Mouse (Mus musculus) E14TG2a.4 (cell line): Measurements from ENCODE around the gene Rgs3.

Source experiments
- H3K27me3 ChIP-seq: 2 replicates; pipeline ENCODE4 v1.6.1; 2014; ENCODE audit warnings: low read length, control low read depth; ENCODE audit not compliant: insufficient read depth
- H3K36me3 ChIP-seq: 2 replicates; pipeline ENCODE4 v1.6.1; 2014; ENCODE audit warnings: low read length, control low read depth; ENCODE audit not compliant: insufficient read depth
- H3K4me1 ChIP-seq: replicated peaks from 2 replicates; pipeline ENCODE4 v1.6.1; 2014; ENCODE audit warnings: low read depth, low read length, control low read depth
- H3K4me3 ChIP-seq: replicated peaks from 2 replicates; pipeline ENCODE4 v1.5.1; 2014; ENCODE audit warnings: mild to moderate bottlenecking, low read length
- H3K9me3 ChIP-seq: 2 replicates; pipeline ENCODE4 v1.6.1; 2014; ENCODE audit warnings: low read length, control low read depth
- CTCF ChIP-seq: conservative IDR thresholded peaks from 2 replicates; pipeline ENCODE4 v1.5.1; 2014; ENCODE audit warnings: low read length
- NANOG ChIP-seq: IDR thresholded peaks from 2 replicates; pipeline ENCODE4 v1.6.1; 2014; ENCODE audit warnings: borderline replicate concordance, low read length, mixed read lengths
- POU5F1 ChIP-seq: IDR thresholded peaks from 2 replicates; pipeline ENCODE4 v1.6.1; 2014; ENCODE audit warnings: low read length, borderline replicate concordance

The Rgs3 gene

GRCm38 (mm10) chr4:62561630-62562001, 2.0 kb downstream of the Rgs3 start:
- H3K4me1 ChIP-seq, result no peaks in the 10 kb centered on the region
- no peaks in the 10 kb centered on the region for H3K9me3 ChIP-seq
- TF ChIP-seq NANOG (no peak), CTCF (no peak), POU5F1 (no peak)
- no peaks in the 10 kb centered on the region for H3K36me3 ChIP-seq
- H3K27me3 ChIP-seq, result 0 out of 2 replicates have a peak, but pooled peaks cover 8% of the 10 kb centered on the region
- no peak overlapping the region for H3K4me3 ChIP-seq

- TF ChIP-seq POU5F1 (no peak), CTCF (no peak), NANOG (no peak)
- H3K4me1 ChIP-seq, result no peaks in the 10 kb centered on the region
Measured at GRCm38 (mm10) chr4:62562006-62562405, 2.4 kb downstream of the Rgs3 start.

DNA sequence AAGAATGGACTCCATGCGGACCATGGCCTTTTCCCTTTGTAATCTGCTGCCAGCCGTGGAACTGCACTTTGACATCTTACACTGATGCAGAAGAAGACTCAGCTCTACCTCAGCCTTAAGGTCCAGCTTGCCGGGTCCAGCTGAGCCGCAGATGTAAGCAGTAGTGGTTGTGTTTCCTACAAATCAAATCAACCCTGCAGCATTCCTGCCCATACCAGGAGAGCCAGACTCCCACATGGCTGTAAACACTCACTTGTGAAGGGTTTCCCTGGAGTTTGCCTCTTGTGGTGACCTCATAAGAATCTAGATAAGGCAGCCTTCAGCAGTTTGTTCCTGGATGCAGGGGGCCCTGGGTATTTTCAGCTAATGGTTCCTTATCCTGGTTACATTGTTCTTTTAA, 6.9 kb downstream of the Rgs3 start:
- no peak overlapping the region for H3K4me3 ChIP-seq
- H3K27me3 ChIP-seq, result 0 out of 2 replicates have a peak, but pooled peaks cover 12% of the 10 kb centered on the region

More at GRCm38 (mm10) chr4:62562006-62562405, 2.4 kb downstream of the Rgs3 start:
- Histone ChIP-seq H3K36me3 (no peaks in the 10 kb centered on the region), H3K4me3 (no peak overlapping the region), H3K9me3 (no peaks in the 10 kb centered on the region), H3K27me3 (0 out of 2 replicates have a peak, but pooled peaks cover 8% of the 10 kb centered on the region)

DNA sequence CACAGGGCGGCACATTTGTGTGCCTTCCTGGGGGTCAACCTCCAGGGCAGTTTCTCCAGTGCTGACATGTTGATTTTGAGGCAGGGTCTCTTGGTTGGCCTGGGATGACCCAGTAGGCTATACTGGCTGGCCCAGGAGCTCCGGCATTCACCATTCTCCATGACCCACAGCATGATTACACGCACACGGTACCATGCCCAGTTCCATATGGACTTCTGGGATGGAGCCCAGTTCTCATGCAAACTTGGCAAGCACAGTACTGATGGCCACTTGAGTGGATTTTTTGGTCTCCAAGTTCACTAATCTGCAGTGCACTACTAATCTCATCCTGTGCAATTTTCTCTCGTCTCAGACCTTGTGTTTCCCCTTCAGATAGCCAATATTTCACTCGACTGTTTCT, 8.0 kb downstream of the Rgs3 start:
- Histone ChIP-seq H3K27me3 (0 out of 2 replicates have a peak, but pooled peaks cover 12% of the 10 kb centered on the region), H3K4me3 (no peak overlapping the region), H3K9me3 (no peaks in the 10 kb centered on the region), H3K36me3 (no peaks in the 10 kb centered on the region), H3K4me1 (no peaks in the 10 kb centered on the region)
- no peak for TF ChIP-seq NANOG
- no peak for TF ChIP-seq CTCF
- no peak for TF ChIP-seq POU5F1

More for the DNA sequence above, 6.9 kb downstream of the Rgs3 start:
- Histone ChIP-seq H3K36me3 (no peaks in the 10 kb centered on the region), H3K4me1 (no peaks in the 10 kb centered on the region), H3K9me3 (no peaks in the 10 kb centered on the region)
- TF ChIP-seq NANOG, result no peak
- no peak for TF ChIP-seq CTCF
- TF ChIP-seq POU5F1, result no peak

DNA sequence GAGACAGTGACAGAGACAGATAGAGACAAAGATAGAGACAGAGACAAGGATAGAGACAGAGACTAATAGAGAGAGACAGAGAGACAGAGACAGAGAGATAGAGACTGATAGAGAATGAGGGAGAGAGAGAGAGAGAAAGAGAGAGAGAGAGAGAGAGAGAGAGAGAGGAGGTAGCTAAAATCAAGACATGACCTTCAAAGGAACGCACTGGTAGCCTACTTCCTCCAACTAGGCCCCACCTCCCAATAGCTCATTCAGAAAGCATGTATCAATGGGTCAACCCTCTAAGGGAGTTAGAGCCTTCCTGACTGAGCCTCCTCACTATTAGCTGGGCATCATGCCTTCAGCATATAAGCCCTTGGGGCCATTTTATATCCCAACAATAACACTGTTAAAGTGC, 8.7 kb downstream of the Rgs3 start:
- no peak overlapping the region for H3K4me3 ChIP-seq
- H3K9me3 ChIP-seq, result no peaks in the 10 kb centered on the region
- H3K4me1 ChIP-seq, result no peaks in the 10 kb centered on the region
- no peaks in the 10 kb centered on the region for H3K36me3 ChIP-seq
- 0 out of 2 replicates have a peak, but pooled peaks cover 12% of the 10 kb centered on the region for H3K27me3 ChIP-seq
- TF ChIP-seq NANOG (no peak), CTCF (no peak), POU5F1 (no peak)

- 0 out of 2 replicates have a peak, but pooled peaks cover 11% of the 10 kb centered on the region for H3K27me3 ChIP-seq
- no peaks in the 10 kb centered on the region for H3K36me3 ChIP-seq
- TF ChIP-seq CTCF (no peak), POU5F1 (no peak), NANOG (no peak)
- no peaks in the 10 kb centered on the region for H3K4me1 ChIP-seq
- no peak overlapping the region for H3K4me3 ChIP-seq
- no peaks in the 10 kb centered on the region for H3K9me3 ChIP-seq
Measured at GRCm38 (mm10) chr4:62569603-62570002, 10.0 kb downstream of the Rgs3 start.

- Histone ChIP-seq H3K9me3 (no peaks in the 10 kb centered on the region), H3K4me3 (no peak overlapping the region), H3K36me3 (no peaks in the 10 kb centered on the region), H3K27me3 (0 out of 2 replicates have a peak, but pooled peaks cover 7% of the 10 kb centered on the region), H3K4me1 (no peaks in the 10 kb centered on the region)
- TF ChIP-seq POU5F1, result no peak
- TF ChIP-seq CTCF, result no peak
- no peak for TF ChIP-seq NANOG
Measured at GRCm38 (mm10) chr4:62570029-62570428, 10.4 kb downstream of the Rgs3 start.

DNA sequence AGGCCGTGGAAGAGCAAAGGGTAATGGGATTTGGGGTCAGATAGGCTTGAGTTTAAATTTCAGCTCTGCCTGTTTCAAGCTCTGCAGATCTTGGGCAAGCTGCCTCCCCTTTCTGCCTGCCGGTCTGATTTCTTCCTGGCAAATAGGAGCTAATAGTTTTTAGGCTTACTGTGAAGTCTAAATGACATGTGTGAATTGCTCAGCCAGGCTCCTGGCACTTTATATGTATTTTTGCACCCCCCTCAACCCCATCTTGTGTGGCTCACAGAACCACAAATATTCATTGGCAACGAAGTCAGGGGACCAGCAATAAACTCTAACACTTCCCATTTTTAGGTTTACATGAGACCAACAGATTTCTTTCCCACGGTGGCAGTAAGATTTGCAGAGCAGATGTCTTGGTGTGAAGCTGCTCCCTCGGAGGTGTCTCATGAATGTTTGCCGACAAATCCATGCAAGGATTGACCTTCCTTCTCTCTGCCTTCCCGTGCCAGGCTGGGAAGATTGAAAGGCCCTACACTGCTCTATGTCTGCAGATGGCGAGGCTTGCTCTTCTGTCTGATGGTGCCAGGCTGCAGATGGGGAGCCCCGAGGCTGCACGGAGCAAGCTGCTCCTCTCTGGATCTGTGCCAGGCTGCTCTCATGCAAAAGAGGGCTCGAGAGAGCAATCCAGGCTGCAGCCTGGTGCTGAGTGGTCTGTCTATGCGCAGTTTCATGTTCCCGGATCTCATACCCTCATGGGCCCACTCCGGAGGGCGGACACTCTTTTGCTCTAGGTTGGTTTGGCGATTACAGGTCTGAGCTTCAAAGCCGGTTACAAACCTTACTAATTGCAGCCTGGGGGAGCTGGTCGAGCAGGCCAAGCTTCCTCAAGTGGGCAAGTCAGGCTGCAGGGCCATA, 23.0 kb downstream of the Rgs3 start:
- Histone ChIP-seq H3K36me3 (no peaks in the 10 kb centered on the region), H3K27me3 (peaks cover 49% of the 10 kb centered on the region), H3K4me1 (peaks cover 25% of the 10 kb centered on the region), H3K4me3 (peak overlapping the region; percentile 82), H3K9me3 (no peaks in the 10 kb centered on the region)
- TF ChIP-seq NANOG (no peak), POU5F1 (no peak), CTCF (no peak)
